Mouse (Mus musculus) CD4-positive, CD25-positive, alpha-beta regulatory T cell, adult 2 months (primary cell): Measurements from ENCODE around the gene Trim31.
A peak's percentile ranks its signal among the peaks of the same experiment; 100 is the strongest.
"Not testable (repeated sequence)": the region's sequence is repeated elsewhere in the genome, so short reads cannot be mapped to it uniquely, and the experiment has no call there.

ENCODE experiments used
- DNase-seq: peaks from one replicate; pipeline ENCODE4 v3.0.0-alpha.2; 2012; ENCODE audit warnings: low read depth, low spot score

The Trim31 gene

GRCm38 (mm10) chr17:36897552-36898205, at the start of gene Trim31:
TSS of gene Trim31 (plus strand) at chr17:36898118.
- DNase-seq = no peak

DNA sequence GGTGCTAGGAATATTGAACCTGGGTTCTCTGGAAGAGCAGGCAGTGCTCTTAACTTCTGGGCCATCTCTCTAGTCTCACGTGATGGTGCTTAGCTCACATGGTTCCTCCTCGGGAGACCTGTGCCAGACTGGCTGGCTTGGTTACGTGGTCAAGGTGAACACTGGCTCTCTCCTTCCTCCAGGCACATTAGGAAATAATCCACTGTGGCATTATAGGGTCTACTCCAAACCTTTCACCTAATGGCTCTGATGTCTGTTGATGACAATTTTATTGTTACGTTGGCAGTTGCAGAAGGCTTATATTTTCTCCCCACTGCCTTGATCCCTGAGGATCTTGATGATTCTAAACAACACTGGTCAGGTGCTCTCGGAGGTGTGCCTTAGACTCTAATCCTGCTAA, 49.0 kb upstream of the Trim31 start:
- DNase-seq = no peak

- DNase-seq = no peak
Observed at GRCm38 (mm10) chr17:36849992-36850391, 47.9 kb upstream of the Trim31 start.

DNA sequence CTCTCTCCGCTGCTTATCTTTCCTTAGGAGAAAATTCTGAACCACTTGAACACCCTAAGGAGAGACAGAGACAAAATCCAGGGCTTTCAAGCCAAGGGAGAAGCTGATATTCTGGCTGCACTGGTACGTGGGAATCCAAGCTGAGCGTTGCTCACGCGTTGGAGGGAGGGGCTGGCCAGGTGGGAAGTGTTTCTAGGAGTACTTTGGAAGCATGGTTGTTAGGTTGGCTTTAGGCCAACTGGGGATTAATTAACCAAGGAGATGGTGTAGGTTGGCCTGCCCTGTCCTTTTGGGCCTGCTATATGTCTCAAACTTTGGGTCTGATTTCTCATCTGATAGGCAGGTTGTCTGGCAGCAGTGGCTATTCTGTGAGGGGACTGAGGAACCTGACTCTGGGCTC, 46.7 kb upstream of the Trim31 start:
- DNase-seq = no peak

GRCm38 (mm10) chr17:36851627-36852026, 46.3 kb upstream of the Trim31 start:
- DNase-seq = no peak

DNA sequence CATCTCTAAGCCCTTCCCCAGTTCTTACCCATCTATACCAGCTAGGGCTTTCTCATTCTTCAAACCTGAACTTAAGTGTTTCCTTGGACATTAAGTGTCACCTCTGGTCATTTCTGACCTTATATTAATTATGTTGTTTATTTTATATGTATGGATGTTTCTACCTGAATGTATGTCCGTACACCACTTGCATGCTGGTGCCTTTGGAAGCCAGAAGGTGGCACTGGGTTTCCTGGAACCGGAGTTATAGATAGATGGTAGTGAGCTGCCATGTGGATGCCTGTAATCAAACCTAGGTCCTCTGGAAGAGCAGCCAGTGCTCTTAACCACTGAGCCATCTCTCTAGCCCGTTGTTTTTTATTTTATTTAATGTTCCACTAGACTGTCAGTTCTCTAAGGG, 42.4 kb upstream of the Trim31 start:
- DNase-seq = no peak

GRCm38 (mm10) chr17:36856236-36856635, 41.7 kb upstream of the Trim31 start:
- DNase-seq = no peak

DNA sequence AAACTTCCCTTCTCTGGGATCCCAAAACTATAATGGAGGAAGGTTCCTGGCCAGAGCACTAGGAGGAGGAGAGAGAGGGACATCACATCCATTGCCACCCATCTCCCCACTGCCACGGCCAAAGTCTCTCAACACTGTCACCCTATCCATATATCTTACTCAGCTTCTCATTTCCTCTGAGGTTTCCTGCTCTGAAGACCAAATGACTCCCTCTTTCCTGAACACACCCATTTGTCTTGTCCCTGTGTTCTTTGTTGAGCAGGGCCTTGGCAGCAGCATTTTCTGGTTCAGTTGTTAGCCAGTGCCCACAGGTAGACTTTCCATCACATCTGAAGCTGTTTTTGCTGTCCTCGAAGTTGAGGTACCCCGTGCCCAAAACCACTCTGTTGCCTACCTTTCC, 39.7 kb upstream of the Trim31 start:
- DNase-seq = no peak

DNA sequence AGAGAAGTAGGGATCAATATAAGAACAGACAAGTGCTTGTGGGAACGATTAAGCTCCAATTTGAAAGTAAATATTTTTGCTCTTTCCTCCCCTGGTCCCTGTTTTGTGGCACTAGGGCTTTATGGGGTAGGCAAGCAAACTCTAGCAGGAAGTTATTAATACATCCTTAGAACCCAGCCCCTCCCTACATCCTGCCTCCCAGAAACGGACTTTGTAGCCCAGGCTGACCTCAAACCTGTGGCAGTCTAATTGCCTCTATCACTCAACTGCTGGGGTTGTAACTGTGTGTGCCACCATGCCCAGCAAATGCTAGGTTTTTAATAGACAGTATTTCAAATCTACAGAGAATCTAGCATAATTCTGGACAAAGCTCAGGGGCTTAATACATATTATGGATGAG, 36.2 kb upstream of the Trim31 start:
- no peak for DNase-seq

- DNase-seq = no peak
Observed at GRCm38 (mm10) chr17:36866719-36867527, 31.0 kb upstream of the Trim31 start, which contains the start of gene Trim15. TSS of gene Trim15 (minus strand) at chr17:36867210.

GRCm38 (mm10) chr17:36868836-36869235, 29.1 kb upstream of the Trim31 start:
- DNase-seq = no peak

DNA sequence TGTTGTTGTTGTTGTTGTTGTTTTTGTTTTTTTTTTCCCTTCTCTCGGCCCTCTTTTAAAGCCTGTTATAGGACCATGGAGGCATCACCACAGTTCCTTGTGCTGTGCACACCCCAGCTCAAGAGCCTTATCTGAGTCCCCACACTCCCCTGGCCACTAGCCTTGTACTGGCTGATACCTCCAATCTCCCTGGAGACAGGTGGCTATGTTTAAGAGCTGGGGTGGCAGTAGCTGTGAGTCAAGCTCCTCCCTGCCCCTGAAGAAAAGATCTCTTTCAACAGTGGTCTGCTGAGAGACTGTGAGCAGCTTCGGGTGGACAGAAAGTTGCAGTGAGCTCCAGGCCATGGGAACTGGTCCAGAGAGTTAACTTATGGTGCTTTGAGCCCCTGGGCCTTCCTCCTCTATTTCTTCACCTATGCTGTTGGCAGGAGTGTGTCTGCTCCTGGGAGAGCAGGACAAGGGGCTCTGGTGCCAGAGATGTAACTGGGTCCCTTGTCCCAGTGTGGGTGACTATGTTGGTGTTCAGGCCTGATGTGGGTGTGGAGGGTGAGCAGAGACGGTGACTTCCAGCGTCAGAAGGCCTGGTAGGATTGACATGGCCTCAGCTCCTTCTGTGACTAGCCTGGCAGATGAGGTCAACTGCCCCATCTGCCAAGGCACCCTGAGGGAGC, 28.5 kb upstream of the Trim31 start, which contains the start of gene Trim10:
Gene Trim10 (plus strand): TSS at position 291 of the 671 bp plus-strand sequence.
- DNase-seq = no peak

- no peak for DNase-seq
Observed at GRCm38 (mm10) chr17:36869955-36870810, 27.7 kb upstream of the Trim31 start.

GRCm38 (mm10) chr17:36874636-36875035, 23.3 kb upstream of the Trim31 start:
- no peak for DNase-seq

DNA sequence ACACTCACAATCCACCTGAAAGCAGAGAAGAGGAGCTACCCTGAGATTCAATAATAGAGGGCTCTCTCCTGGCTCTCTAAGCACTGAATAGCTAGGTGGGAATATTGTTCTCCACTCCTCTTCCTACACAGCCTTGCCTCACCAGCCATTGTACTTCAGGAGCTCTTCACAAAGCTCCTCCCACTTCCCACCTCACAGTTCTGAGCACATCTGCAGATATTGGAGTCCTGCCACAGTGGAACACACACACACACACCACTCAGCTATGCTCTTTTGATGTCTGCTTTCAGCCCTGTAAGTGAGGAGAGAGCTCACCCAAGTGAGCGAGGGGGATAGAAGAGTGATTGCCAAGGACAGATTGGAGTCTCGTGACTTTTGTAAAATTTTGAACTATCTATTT, 14.6 kb upstream of the Trim31 start:
- no peak for DNase-seq

DNA sequence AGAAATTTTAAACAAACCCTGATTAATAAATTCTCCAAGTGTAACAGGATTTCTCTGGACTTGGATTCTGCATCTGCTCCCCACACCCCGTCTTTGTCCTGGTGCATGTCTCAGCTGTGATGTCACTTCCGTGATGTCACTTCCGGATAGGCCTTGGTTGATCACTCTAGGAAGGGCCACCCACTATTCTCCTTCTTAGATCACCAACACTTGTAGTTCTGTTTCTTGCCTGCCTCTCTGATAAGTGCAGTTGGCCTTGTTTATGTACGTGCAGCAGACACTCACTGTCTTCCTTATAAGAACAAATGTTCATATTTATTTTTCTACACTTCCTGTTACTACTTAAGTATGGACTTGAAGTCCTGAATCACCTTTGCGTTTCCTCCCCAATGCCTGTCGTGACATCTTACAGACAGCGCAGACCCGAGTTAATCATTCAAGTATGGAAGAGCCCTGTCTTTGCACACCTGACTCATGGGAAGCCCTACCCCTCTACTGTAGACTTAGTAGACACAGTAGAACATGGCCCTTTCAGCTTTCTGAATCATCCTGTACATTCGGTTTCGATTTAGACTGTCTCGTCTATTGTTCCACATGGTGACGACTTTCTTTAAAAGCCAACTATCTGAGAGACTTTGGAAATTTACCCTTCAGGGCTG, 12.7 kb upstream of the Trim31 start:
- DNase-seq = no peak

DNA sequence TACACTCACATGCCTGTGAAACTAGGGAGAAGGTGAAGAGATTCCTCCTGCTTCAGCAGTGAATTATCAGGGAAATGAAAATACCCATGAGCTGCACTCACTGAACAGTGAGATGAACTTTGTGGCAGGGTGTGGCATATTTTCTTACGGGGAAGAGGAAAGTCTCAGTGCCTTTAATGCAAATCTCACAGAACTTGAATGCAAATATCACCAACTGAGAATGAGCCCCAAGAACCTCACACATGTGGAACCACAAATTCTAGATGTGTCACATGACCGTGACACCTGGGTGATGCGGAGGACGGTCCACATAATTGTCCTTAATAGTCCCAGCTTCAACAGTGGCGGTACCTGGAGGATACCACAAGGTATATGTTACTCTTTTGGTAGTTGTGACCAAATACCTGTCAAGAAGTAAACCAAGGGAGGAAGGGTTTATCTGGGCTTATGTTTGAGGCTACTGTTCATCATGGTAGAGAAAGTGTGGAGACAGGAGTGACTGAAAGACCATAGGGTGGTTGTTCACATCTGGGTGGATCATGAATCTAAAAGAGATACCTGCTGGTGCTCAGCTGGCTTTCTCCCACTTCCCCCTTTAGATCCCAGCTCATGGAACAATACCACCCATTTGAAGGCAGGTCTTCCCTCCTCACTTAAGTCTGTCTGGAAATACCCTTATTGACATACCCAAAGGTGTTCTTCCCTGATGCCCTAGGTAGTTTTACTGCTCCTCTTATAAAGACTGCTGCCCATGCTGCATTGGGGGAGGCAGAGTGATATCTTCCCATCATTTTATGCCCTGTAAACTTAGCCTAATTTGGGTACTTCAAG, 7.6 kb upstream of the Trim31 start, which contains the start of gene Trim40:
Gene Trim40 (minus strand): TSS at position 51 of the 831 bp plus-strand sequence.
- DNase-seq = no peak

- not testable (repeated sequence) for DNase-seq
Observed at GRCm38 (mm10) chr17:36891496-36891895, 6.4 kb upstream of the Trim31 start.

DNA sequence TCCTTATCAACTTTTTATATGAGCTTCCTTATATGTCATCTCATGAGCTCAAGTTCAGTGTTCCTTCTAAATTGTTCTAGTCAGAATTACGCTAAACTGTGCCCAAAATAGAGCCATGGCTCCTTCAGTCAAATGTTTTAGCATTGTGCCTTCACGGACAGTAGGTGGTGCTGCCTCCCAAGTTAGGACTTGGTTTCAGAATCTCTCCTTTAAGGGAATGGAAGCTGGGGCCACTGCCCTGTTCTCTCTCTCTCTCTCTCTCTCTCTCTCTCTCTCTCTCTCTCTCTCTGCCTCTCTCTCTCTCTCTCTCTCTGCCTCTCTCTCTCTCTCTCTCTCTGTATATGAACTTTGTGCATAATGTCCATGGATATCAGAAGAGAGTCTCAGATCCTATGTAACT, 5.6 kb upstream of the Trim31 start:
- peak; percentile 73 for DNase-seq

DNA sequence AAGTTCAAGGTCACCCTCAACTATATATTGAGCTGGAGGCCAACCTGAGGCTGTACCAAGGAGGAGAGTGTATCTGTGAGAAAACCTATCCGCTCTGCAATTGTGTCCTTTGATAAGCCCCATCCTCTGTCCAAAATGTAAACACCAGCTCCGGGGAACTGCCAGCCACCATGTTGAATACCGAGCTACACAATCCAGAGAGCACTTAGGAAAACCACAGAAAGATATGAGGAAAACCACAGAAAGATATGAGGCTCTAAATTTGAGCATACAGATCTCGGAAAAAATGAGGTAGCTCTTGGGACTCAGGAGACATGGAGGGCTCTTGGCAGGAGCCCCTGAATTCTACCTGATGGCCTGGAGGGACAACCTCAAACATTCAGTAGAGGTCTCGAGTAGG, 4.5 kb upstream of the Trim31 start:
- no peak for DNase-seq
